Mouse (Mus musculus) gastrocnemius, postnatal 4 days (tissue): ENCODE data around the gene Pgm3. TPM values are rescaled to one million over a fixed set of nuclear protein-coding genes. Genes with fewer than 3 reads are reported as not detected.
"Not testable (repeated sequence)": the region's sequence is repeated elsewhere in the genome, so short reads cannot be mapped to it uniquely, and the experiment has no call there.

Experiments
- DNase-seq, 2 experiments: peaks; one replicate each; pipeline ENCODE4 v3.0.0; 2021 to 2022; ENCODE audit warnings: low spot score in 2 of 2, mixed read lengths in 2 of 2
- long read RNA-seq, 2 experiments: library from polyadenylated mRNA; stranded (forward); transcript quantifications; one replicate each; pipeline ENCODE4 v2.0.0; 2021
- total RNA-seq, 2 experiments: library from RNA; stranded (reverse); gene quantifications; 2 replicates each; pipeline ENCODE4 v1.2.3; 2021

The Pgm3 gene
- total RNA-seq: 10 to 100 TPM; 14.3 to 17.3 TPM
- long read RNA-seq, experiment 1, transcript Pgm3-201 (13 exons, 2,666 nt): major isoform, 21 of 23 reads
- long read RNA-seq, experiment 1, partial matches to known transcripts: 0 of 23 reads
- long read RNA-seq, experiment 1, other reads (novel, unspliced or antisense): 2 of 23 reads
- long read RNA-seq, experiment 2, transcript Pgm3-201 (13 exons, 2,666 nt): major isoform, 15 of 20 reads
- long read RNA-seq, experiment 2, partial matches to known transcripts: 1 of 20 reads
- long read RNA-seq, experiment 2, other reads (novel, unspliced or antisense): 3 of 20 reads

GRCm38 (mm10) chr9:86571540-86572135 is at the start of gene Pgm3, which contains the start of gene Rwdd2a:
TSS of gene Pgm3 (minus strand) at chr9:86571842.
TSS of gene Rwdd2a (plus strand) at chr9:86571991.
- peak; percentile 94 to 98 for DNase-seq

- DNase-seq: no peak
Observed at GRCm38 (mm10) chr9:86619341-86620139, 47.9 kb upstream of the Pgm3 start.

DNA sequence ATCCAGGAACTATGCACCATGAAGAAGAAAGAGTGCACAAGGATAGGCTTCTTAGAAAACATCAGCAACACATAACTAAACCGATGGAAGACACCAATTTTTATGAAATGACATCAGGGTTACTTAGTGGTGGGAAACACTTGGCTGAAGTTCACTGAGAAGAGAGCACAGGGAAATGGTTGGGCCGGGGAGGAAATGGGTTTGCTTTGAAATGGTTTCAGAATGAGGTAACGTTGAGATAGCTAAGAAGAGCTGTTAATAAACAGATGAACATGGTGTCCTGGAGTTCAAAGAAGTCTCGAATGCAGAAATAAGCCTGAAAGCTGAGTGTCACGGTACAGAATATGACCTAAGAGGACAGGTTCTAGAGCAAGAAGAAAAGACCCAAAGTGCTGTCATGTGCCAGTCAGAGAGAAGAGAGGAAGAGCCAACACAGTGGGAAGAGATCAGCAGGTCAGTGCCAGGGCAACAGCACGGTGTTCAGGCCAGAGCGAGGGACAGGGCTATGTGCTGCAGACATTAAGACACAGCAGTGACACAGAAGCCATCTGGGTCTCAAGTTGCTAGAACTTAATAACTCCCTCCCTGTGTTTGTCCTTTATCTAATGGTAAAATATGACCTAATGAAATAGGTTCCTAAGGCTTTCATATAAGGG is 46.3 kb upstream of the Pgm3 start:
- no peak for DNase-seq

GRCm38 (mm10) chr9:86615765-86616164 is 44.1 kb upstream of the Pgm3 start:
- DNase-seq: no peak

GRCm38 (mm10) chr9:86612091-86612490 is 40.4 kb upstream of the Pgm3 start:
- no peak for DNase-seq

DNA sequence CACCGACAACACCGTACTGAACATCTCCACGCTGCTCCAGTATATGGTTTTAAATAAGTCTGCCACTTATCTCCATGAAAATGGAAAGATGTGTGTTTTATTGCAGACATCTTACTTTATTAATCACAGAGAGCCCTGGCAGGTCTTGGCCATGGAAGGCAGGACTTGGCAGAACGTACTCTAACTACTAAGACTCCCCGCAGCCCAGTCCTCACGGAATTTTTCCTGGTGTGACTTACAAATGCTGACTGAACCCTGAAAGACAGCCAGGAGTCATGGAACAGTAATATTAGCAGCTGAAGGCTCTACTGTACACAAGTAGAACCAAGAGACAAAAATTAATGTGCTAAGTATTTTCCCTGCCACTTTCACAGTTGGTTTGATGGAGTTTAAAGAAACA is 34.1 kb upstream of the Pgm3 start:
- no peak for DNase-seq

GRCm38 (mm10) chr9:86599723-86600303 is 28.2 kb upstream of the Pgm3 start:
- no peak for DNase-seq

GRCm38 (mm10) chr9:86596983-86597382 is 25.3 kb upstream of the Pgm3 start:
- DNase-seq: not testable (repeated sequence)

DNA sequence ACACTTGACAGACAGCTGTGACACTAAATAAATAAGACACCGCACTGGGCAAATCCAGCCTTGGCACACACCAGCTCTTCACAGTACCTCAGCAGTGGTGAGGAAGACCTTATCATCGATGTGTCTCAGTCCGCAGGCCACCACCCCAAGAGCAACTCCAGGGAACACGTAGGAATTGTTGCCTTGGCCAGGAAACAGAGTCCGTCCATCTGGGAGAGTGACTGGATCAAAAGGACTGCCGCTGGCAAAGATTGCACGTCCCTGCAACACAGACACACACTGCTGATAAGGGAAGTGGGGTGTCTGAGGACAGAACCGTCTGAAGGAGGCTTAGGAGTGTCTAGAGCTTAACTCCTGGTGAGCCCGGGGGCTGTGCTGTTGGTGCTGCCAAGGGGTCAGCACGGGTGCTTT is 22.7 kb upstream of the Pgm3 start:
- not testable (repeated sequence) for DNase-seq

GRCm38 (mm10) chr9:86592676-86593668 is 21.3 kb upstream of the Pgm3 start:
- DNase-seq: no peak

DNA sequence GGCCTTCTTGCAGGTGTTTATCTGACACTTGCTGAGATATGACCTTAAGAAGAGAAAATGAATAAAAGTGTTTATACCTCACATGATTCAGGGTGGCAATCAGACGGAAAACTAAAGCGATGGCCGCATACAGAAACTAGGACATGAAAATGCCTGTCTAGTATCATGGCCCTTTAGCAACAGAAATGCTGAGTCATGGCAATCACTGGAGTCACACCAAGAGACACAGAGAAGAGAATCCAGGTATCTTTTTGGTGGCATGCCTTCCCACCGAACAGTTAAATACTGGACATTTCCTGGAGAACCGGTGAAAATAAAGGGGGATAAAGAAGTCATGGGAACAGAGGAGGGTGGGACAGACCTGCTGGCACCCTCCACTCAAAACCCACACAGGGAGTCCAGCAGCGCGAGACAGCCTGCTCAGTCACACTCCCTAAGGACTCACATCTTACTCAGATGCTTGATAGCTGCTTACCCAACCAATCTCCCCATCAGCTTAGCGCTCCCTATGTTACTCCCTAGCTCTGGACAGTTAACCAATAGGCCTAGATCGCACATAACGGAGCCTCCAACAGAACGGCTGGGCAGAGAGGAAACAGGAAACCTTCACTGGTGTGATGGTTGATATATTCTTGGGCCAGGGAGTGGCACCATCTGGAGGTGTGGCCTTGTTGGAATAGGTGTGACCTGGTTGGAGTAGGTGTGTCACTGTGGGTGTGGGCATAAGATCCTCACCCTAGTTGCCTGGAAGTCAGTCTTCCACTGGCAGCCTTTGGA is 15.6 kb upstream of the Pgm3 start:
- DNase-seq: no peak

DNA sequence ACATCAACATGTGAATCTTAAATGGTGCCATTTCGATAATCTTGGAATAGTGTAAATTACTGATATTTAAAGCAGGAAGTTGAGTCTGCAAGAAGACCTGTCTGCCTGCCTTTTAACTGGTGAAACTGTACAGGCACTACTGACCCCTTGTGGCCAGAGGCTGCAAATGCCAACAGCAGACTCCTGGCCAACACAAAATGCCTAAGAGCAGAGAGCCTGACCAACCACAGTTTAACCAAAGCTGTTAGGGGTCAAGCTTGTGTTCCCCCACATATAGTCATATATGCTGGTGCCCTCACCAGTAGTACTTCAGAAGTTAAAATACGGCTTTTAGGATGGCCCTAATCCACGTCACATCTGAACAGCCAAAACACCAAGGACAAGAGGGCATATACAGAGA is 12.1 kb upstream of the Pgm3 start:
- DNase-seq: peak; percentile 26 to 47

DNA sequence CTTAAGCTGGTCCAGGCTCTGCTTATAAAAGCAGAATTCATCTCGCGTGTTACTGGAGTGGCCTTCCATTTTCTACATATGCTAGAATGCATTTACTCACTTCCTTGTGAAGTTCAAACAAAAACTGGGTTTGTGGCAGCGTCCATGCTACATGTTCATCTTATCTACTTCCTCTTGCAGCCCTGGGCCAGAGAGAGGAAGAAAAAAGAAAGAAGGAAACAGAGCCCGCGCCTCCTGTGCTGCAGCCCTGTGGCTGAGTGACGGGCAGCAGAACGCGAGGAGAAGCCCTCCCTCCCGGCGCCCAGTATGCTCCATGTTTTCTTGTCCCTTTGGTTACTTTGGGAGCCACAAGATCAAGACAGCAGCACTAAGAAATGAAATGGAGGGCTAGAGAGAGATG is 8.0 kb upstream of the Pgm3 start:
- DNase-seq: no peak

DNA sequence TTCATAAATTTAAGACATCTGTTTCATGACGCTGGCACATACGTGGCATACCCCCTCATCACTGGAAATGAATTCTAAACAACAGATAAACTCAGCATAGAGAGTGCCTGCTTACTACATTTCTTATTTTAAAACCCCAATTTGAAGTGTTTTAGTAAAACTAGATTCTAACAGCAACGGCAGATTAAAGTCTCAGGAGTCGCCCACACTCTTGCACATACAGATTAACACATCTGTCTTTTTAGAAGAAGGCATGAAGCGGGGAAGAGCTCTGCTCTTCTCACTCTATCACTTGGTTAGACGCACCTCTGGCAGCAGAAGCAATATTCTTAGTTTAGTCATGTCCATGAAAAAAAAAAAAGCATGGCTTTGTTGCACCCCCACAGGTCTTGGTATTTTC is 3.5 kb upstream of the Pgm3 start:
- no peak for DNase-seq

GRCm38 (mm10) chr9:86573616-86574303 is 2.1 kb upstream of the Pgm3 start:
- no peak for DNase-seq

GRCm38 (mm10) chr9:86572636-86573291 is 1.1 kb upstream of the Pgm3 start:
- peak; percentile 34 to 76 for DNase-seq

GRCm38 (mm10) chr9:86572196-86572595 is 554 bp upstream of the Pgm3 start:
- DNase-seq: no peak

DNA sequence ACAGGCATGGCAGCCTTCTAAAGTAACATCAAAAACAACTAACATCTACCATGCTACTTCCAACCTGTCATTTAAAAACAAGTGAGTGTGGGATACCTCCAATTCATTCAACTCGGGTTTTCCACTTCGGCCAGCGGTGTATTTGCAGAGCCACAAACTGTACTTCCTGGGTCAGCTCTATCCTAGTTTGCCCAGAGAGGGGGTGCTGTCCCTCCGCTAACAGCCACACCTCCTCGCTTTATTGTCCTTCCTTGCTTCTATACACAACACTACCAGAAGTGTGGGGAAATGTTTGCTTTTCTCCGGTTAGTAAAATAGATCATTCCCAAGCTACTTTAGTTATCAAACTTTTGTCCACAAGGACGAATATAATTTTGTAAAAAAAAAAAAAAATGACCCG is 696 bp downstream of the Pgm3 start:
- no peak for DNase-seq
